Mouse (Mus musculus): ENCODE results near the gene Ctnnbip1. TPM values are rescaled to one million over a fixed set of nuclear protein-coding genes. Genes with fewer than 3 reads are reported as not detected.

Ctnnbip1 gene
- total RNA-seq, 1 experiment = 18.3 TPM

DNA sequence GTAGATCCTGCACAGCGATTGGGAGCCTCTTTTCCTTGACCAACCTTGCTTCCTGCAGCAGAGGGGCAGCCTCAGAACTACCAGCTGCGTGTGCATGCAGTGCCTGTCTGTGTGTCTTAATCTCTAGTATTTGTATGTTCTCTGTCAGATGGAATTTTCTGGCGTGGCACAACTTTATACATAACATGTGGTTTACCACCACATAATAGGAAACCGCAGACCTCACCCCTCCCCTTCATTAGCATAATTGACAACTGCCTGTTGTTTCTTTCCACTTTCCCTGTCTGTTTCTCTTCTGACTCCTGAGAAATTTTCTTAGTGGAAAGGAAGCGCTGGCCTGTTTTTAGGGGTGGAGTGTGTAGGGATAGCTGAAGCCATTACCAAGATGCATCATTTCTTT lies 23.9 kb downstream of the Ctnnbip1 start:
- Histone ChIP-seq H3K4me3 (ENCODE audit: insufficient read depth in 1 of 2, low read depth in 1 of 2, low read length in 2 of 2, poor library complexity in 1 of 2, severe bottlenecking in 1 of 2) (no peak overlapping the region), H3K27ac (ENCODE audit: insufficient read depth, low read depth, low read length, poor library complexity, severe bottlenecking) (no peak overlapping the region), H3K36me3 (ENCODE audit: control insufficient read depth, insufficient read depth, low read length, poor library complexity, severe bottlenecking) (no peaks in the 10 kb centered on the region), H3K9me3 (ENCODE audit: control insufficient read depth, insufficient read depth, low read depth, low read length) (no peaks in the 10 kb centered on the region), H3K9ac (ENCODE audit: insufficient read depth, low read depth, low read length, poor library complexity, severe bottlenecking) (no peak overlapping the region), H3K4me1 (ENCODE audit: control insufficient read depth in 2 of 2, insufficient read depth in 2 of 2, low read length in 2 of 2, poor library complexity in 1 of 2) (peaks cover 0 to 3% of the 10 kb centered on the region in 2 experiments; a peak in 1 of 4 replicates)
- no peak for DNase-seq (ENCODE audit: low read depth, low spot score)
- in situ Hi-C loops (cut with MboI; ENCODE audit: low sequenced_read_pairs in 2 of 2, unreplicated experiment in 2 of 2) = no loop called here
- TF ChIP-seq ZC3H11A (IDR thresholded peaks at IDR 0.05; ENCODE audit: borderline replicate concordance, low read depth, low read length) = no peak
- no peak for TF ChIP-seq HCFC1 (IDR thresholded peaks at IDR 0.05; ENCODE audit: borderline replicate concordance, insufficient read depth, low read length)
- no peak for TF ChIP-seq CHD2 (IDR thresholded peaks at IDR 0.05; ENCODE audit: low read depth, low read length)
- TF ChIP-seq MAFK (IDR thresholded peaks at IDR 0.05; ENCODE audit: insufficient read depth, low read depth, low read length) = no peak
- no peak for TF ChIP-seq ZNF384 (IDR thresholded peaks at IDR 0.05; ENCODE audit: low read depth, low read length)

DNA sequence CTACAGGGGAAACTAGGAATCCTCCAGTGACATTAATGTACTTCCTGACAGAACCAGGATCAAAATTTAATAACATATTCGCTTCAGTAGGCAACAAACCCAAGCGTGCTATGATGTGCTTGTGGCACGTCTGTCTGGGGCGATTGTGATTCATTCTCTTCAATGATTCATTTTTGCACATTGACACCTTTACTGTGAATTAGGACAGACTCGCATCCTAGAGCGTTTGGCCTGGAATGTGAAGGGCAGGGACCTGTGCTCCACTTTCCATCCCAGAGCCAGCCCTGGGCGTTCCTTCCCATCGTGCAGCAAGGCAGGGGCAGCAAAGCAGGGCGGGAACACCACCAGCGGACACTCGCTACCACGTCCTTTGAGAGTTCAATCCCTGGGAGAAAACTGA lies 24.4 kb downstream of the Ctnnbip1 start:
- TF ChIP-seq CHD2 (IDR thresholded peaks at IDR 0.05; ENCODE audit: low read depth, low read length) = no peak
- no peak for TF ChIP-seq ZC3H11A (IDR thresholded peaks at IDR 0.05; ENCODE audit: borderline replicate concordance, low read depth, low read length)
- TF ChIP-seq HCFC1 (IDR thresholded peaks at IDR 0.05; ENCODE audit: borderline replicate concordance, insufficient read depth, low read length) = no peak
- no peak for TF ChIP-seq MAFK (IDR thresholded peaks at IDR 0.05; ENCODE audit: insufficient read depth, low read depth, low read length)
- TF ChIP-seq ZNF384 (IDR thresholded peaks at IDR 0.05; ENCODE audit: low read depth, low read length) = no peak
- Histone ChIP-seq H3K9me3 (ENCODE audit: control insufficient read depth, insufficient read depth, low read depth, low read length) (no peaks in the 10 kb centered on the region), H3K4me1 (ENCODE audit: control insufficient read depth in 2 of 2, insufficient read depth in 2 of 2, low read length in 2 of 2, poor library complexity in 1 of 2) (peaks cover 0 to 3% of the 10 kb centered on the region in 2 experiments; a peak in 1 of 4 replicates), H3K9ac (ENCODE audit: insufficient read depth, low read depth, low read length, poor library complexity, severe bottlenecking) (no peak overlapping the region), H3K36me3 (ENCODE audit: control insufficient read depth, insufficient read depth, low read length, poor library complexity, severe bottlenecking) (no peaks in the 10 kb centered on the region), H3K4me3 (ENCODE audit: insufficient read depth in 1 of 2, low read depth in 1 of 2, low read length in 2 of 2, poor library complexity in 1 of 2, severe bottlenecking in 1 of 2) (no peak overlapping the region), H3K27ac (ENCODE audit: insufficient read depth, low read depth, low read length, poor library complexity, severe bottlenecking) (no peak overlapping the region)
- in situ Hi-C loops (cut with MboI; ENCODE audit: low sequenced_read_pairs in 2 of 2, unreplicated experiment in 2 of 2) = no loop called here
- DNase-seq (ENCODE audit: low read depth, low spot score) = no peak

DNA sequence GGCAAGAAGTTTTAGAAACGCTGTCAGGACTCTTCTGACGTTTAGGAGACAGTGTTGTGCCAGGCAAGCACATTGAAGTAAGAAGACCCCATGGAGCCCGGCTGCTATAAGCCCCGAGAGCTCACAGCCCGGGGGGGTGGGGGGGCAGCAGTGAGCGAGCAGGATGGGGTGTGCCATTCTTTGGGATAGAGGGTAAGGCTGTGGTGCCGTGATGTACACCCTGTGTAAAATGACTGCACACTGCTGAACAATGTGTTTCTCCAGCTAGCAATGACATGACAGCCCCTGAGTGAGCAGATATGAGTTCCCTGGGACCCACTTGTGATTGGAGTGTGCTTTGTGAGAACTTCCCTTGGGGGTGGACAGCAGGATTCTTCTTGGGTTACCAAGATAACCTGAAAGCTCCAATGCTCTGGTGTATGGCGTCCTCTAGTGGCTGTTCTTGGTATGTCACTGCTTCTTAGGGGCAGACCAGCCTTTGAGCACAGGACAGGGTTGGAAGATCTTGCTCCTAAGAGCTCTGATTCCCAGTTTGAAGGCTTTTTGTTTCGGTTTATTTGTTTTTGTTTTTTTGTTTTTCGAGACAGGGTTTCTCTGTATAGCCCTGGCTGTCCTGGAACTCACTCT lies 25.0 kb downstream of the Ctnnbip1 start:
- TF ChIP-seq ZC3H11A (IDR thresholded peaks at IDR 0.05; ENCODE audit: borderline replicate concordance, low read depth, low read length) = peak; percentile 80
- TF ChIP-seq ZNF384 (IDR thresholded peaks at IDR 0.05; ENCODE audit: low read depth, low read length) = no peak
- DNase-seq (ENCODE audit: low read depth, low spot score) = peak; percentile 85
- no peak overlapping the region for H3K9ac ChIP-seq (ENCODE audit: insufficient read depth, low read depth, low read length, poor library complexity, severe bottlenecking)
- no peaks in the 10 kb centered on the region for H3K36me3 ChIP-seq (ENCODE audit: control insufficient read depth, insufficient read depth, low read length, poor library complexity, severe bottlenecking)
- no peak overlapping the region for H3K27ac ChIP-seq (ENCODE audit: insufficient read depth, low read depth, low read length, poor library complexity, severe bottlenecking)
- peaks cover 0 to 4% of the 10 kb centered on the region in 2 experiments; a peak in 1 of 4 replicates for H3K4me1 ChIP-seq (ENCODE audit: control insufficient read depth in 2 of 2, insufficient read depth in 2 of 2, low read length in 2 of 2, poor library complexity in 1 of 2)
- no peaks in the 10 kb centered on the region for H3K9me3 ChIP-seq (ENCODE audit: control insufficient read depth, insufficient read depth, low read depth, low read length)
- in situ Hi-C loops (cut with MboI; ENCODE audit: low sequenced_read_pairs in 2 of 2, unreplicated experiment in 2 of 2) = no loop called here
- no peak overlapping the region for H3K4me3 ChIP-seq (ENCODE audit: insufficient read depth in 1 of 2, low read depth in 1 of 2, low read length in 2 of 2, poor library complexity in 1 of 2, severe bottlenecking in 1 of 2)

DNA sequence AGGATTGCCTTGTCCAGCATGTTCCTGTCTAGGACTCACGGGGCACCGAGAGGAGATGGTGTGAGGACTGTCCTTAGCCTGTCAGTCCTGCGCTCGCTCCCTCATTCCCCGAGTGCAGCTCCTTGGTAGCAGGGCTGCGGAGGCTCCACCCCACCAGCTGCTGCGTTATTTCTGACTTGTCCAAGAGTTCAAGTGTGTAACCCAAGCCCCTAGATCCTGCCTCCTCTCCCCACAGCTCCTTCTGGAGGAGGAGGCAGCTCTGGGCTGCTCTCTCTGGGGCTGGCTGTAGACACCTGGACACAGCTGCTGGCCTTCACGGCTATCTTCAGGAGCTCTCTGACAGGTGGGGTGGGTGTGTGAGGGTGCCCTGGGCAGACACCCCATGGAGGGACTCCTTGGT lies 26.9 kb downstream of the Ctnnbip1 start:
- in situ Hi-C loops (cut with MboI; ENCODE audit: low sequenced_read_pairs in 2 of 2, unreplicated experiment in 2 of 2) = no loop called here
- Histone ChIP-seq H3K36me3 (ENCODE audit: control insufficient read depth, insufficient read depth, low read length, poor library complexity, severe bottlenecking) (no peaks in the 10 kb centered on the region), H3K27ac (ENCODE audit: insufficient read depth, low read depth, low read length, poor library complexity, severe bottlenecking) (no peak overlapping the region), H3K9me3 (ENCODE audit: control insufficient read depth, insufficient read depth, low read depth, low read length) (no peaks in the 10 kb centered on the region), H3K4me3 (ENCODE audit: insufficient read depth in 1 of 2, low read depth in 1 of 2, low read length in 2 of 2, poor library complexity in 1 of 2, severe bottlenecking in 1 of 2) (no peak overlapping the region), H3K4me1 (ENCODE audit: control insufficient read depth in 2 of 2, insufficient read depth in 2 of 2, low read length in 2 of 2, poor library complexity in 1 of 2) (peaks cover 0 to 4% of the 10 kb centered on the region in 2 experiments; a peak in 1 of 4 replicates), H3K9ac (ENCODE audit: insufficient read depth, low read depth, low read length, poor library complexity, severe bottlenecking) (no peak overlapping the region)
- DNase-seq (ENCODE audit: low read depth, low spot score) = no peak
- no peak for TF ChIP-seq MAFK (IDR thresholded peaks at IDR 0.05; ENCODE audit: insufficient read depth, low read depth, low read length)
- TF ChIP-seq CHD2 (IDR thresholded peaks at IDR 0.05; ENCODE audit: low read depth, low read length) = no peak
- no peak for TF ChIP-seq ZNF384 (IDR thresholded peaks at IDR 0.05; ENCODE audit: low read depth, low read length)
